Mouse (Mus musculus): Measurements from ENCODE around the gene Bap1. TPM values are rescaled to one million over a fixed set of nuclear protein-coding genes. Genes with fewer than 3 reads are reported as not detected.

Bap1 gene
- polyA plus RNA-seq, 1 experiment from 2014 or later, result 104 TPM

GRCm38 (mm10) chr14:31268301-31269001, 17.2 kb downstream of the Bap1 start:
- Histone ChIP-seq H3K36me3 (peaks cover 6% of the 10 kb centered on the region; the same call in 1 of the 2 replicates), H3K4me2 (replicated peaks) (peak overlapping the region; percentile 69), H3K9me3 (no peaks in the 10 kb centered on the region), H3K27me3 (no peaks in the 10 kb centered on the region), H3K27ac (peak overlapping the region; percentile 18; the same call in 1 of the 2 replicates), H3K4me1 (peaks cover 27% of the 10 kb centered on the region), H3K9ac (peak overlapping the region; percentile 67), H3K4me3 (peak overlapping the region; percentile 43)
- WGBS, result 71% methylated on average over 9 of the region's 9 CpGs
- no peak for ATAC-seq (ENCODE audit: low FRiP score, low read depth)

GRCm38 (mm10) chr14:31269456-31270100, 18.3 kb downstream of the Bap1 start:
- H3K4me3 ChIP-seq, result peak overlapping the region; percentile 43
- no peaks in the 10 kb centered on the region for H3K9me3 ChIP-seq
- peak overlapping the region; percentile 69 for H3K4me2 ChIP-seq (replicated peaks)
- H3K9ac ChIP-seq, result peak overlapping the region; percentile 67
- no peaks in the 10 kb centered on the region for H3K36me3 ChIP-seq
- 18% methylated on average over 25 of the region's 28 CpGs for WGBS
- ATAC-seq (ENCODE audit: low FRiP score, low read depth), result peak; percentile 93
- peaks cover 23% of the 10 kb centered on the region for H3K4me1 ChIP-seq
- H3K27ac ChIP-seq, result peak overlapping the region; percentile 76
- H3K27me3 ChIP-seq, result no peaks in the 10 kb centered on the region

GRCm38 (mm10) chr14:31271121-31271520, 19.9 kb downstream of the Bap1 start:
- Histone ChIP-seq H3K36me3 (no peaks in the 10 kb centered on the region), H3K27me3 (no peaks in the 10 kb centered on the region), H3K4me3 (no peak overlapping the region), H3K9me3 (no peaks in the 10 kb centered on the region), H3K9ac (no peak overlapping the region), H3K4me1 (peaks cover 18% of the 10 kb centered on the region), H3K27ac (no peak overlapping the region), H3K4me2 (replicated peaks) (no peak overlapping the region)
- no peak for ATAC-seq (ENCODE audit: low FRiP score, low read depth)
- WGBS, result 92% methylated on average over 6 of the region's 6 CpGs

GRCm38 (mm10) chr14:31272164-31272563, 20.9 kb downstream of the Bap1 start:
- no peak; the same call in 1 of the 2 replicates for ATAC-seq (ENCODE audit: low FRiP score, low read depth)
- 21% methylated on average over 7 of the region's 7 CpGs for WGBS
- H3K36me3 ChIP-seq, result no peaks in the 10 kb centered on the region

GRCm38 (mm10) chr14:31285728-31286127, 34.5 kb downstream of the Bap1 start:
- no peak for ATAC-seq (ENCODE audit: low FRiP score, low read depth)
- WGBS, result 77% methylated on average over 8 of the region's 8 CpGs
- H3K9me3 ChIP-seq, result no peaks in the 10 kb centered on the region

More at GRCm38 (mm10) chr14:31272164-31272563, 20.9 kb downstream of the Bap1 start:
- H3K4me1 ChIP-seq, result peaks cover 18% of the 10 kb centered on the region
- H3K27ac ChIP-seq, result no peak overlapping the region
- no peak overlapping the region for H3K4me2 ChIP-seq (replicated peaks)
- H3K9ac ChIP-seq, result no peak overlapping the region
- no peak overlapping the region for H3K4me3 ChIP-seq
- no peaks in the 10 kb centered on the region for H3K9me3 ChIP-seq
- H3K27me3 ChIP-seq, result no peaks in the 10 kb centered on the region

More at GRCm38 (mm10) chr14:31285728-31286127, 34.5 kb downstream of the Bap1 start:
- Histone ChIP-seq H3K4me1 (no peaks in the 10 kb centered on the region), H3K36me3 (no peaks in the 10 kb centered on the region), H3K4me3 (no peak overlapping the region), H3K9ac (no peak overlapping the region), H3K27me3 (no peaks in the 10 kb centered on the region), H3K27ac (no peak overlapping the region), H3K4me2 (replicated peaks) (no peak overlapping the region)

Other genes with a start within 250 kb of the Bap1 start
- 398 and 413 TPM in 2 replicates for gene Spcs1, start 249.8 kb upstream of the Bap1 start, polyA plus RNA-seq (2015; fragmentation: Nextera tagmentation; extraction: Ambion mirVana)
- gene Pbrm1, start 232.3 kb upstream of the Bap1 start, polyA plus RNA-seq (2015; fragmentation: Nextera tagmentation; extraction: Ambion mirVana), result 148 and 156 TPM in 2 replicates
- 115 and 120 TPM in 2 replicates for gene Gnl3, start 232.3 kb upstream of the Bap1 start, polyA plus RNA-seq (2015; fragmentation: Nextera tagmentation; extraction: Ambion mirVana)
- gene Smim4, start 122.5 kb upstream of the Bap1 start, polyA plus RNA-seq (2015; fragmentation: Nextera tagmentation; extraction: Ambion mirVana), result 68.5 and 70.1 TPM in 2 replicates
- gene Nt5dc2, start 120.4 kb upstream of the Bap1 start, polyA plus RNA-seq (2015; fragmentation: Nextera tagmentation; extraction: Ambion mirVana), result 341 and 354 TPM in 2 replicates
- 26.2 and 29.4 TPM in 2 replicates for gene Stab1, start 82.8 kb upstream of the Bap1 start, polyA plus RNA-seq (2015; fragmentation: Nextera tagmentation; extraction: Ambion mirVana)
- gene Tnnc1, start 43.1 kb upstream of the Bap1 start, polyA plus RNA-seq (2015; fragmentation: Nextera tagmentation; extraction: Ambion mirVana), result 373 and 377 TPM in 2 replicates
- gene Nisch, start 34.5 kb upstream of the Bap1 start, polyA plus RNA-seq (2015; fragmentation: Nextera tagmentation; extraction: Ambion mirVana), result 457 and 480 TPM in 2 replicates
- 1.1 and 1.3 TPM in 2 replicates for gene Sema3g, start 33.6 kb upstream of the Bap1 start, polyA plus RNA-seq (2015; fragmentation: Nextera tagmentation; extraction: Ambion mirVana)
- 12.9 and 13.5 TPM in 2 replicates for gene Phf7, start 133 bp upstream of the Bap1 start, polyA plus RNA-seq (2015; fragmentation: Nextera tagmentation; extraction: Ambion mirVana)
- gene Dnah1, start 72.4 kb downstream of the Bap1 start, polyA plus RNA-seq (2015; fragmentation: Nextera tagmentation; extraction: Ambion mirVana), result 6.6 and 8.1 TPM in 2 replicates
- gene Capn7, start 85.2 kb downstream of the Bap1 start, polyA plus RNA-seq (2015; fragmentation: Nextera tagmentation; extraction: Ambion mirVana), result 40.0 and 41.4 TPM in 2 replicates
- gene Sh3bp5, start 184.6 kb downstream of the Bap1 start, polyA plus RNA-seq (2015; fragmentation: Nextera tagmentation; extraction: Ambion mirVana), result 53.2 and 57.8 TPM in 2 replicates
- 21.6 and 24.0 TPM in 2 replicates for gene Eaf1, start 242.9 kb downstream of the Bap1 start, polyA plus RNA-seq (2015; fragmentation: Nextera tagmentation; extraction: Ambion mirVana)
- 81.7 and 83.7 TPM in 2 replicates for gene Mettl6, start 243.6 kb downstream of the Bap1 start, polyA plus RNA-seq (2015; fragmentation: Nextera tagmentation; extraction: Ambion mirVana)